Mouse (Mus musculus): ENCODE data around the gene Olfr54.
"Not testable (repeated sequence)": the region's sequence is repeated elsewhere in the genome, so short reads cannot be mapped to it uniquely, and the experiment has no call there.

Gene Olfr54

DNA sequence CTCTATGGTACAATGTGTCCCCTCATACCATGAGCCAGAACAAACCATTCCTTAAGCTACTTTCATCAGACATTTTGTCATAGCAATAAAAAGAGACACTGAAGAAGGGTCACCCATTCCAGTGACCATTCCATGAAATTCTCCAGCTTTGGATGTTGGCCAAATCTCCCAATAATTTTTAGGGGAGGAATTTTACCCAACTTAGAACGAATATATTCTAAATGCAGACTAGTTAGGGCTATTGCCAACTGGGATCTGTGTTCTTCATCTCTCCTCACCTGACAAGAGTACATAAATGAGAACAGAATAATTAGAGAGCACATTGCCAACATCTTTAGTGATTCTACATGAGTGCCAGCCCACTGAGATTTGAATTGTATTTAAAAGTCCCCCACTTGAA, at the start of gene Olfr54:
Gene Olfr54, plus strand, starts transcription at position 301 of the 400 bp plus-strand sequence.
- no peak for DNase-seq

DNA sequence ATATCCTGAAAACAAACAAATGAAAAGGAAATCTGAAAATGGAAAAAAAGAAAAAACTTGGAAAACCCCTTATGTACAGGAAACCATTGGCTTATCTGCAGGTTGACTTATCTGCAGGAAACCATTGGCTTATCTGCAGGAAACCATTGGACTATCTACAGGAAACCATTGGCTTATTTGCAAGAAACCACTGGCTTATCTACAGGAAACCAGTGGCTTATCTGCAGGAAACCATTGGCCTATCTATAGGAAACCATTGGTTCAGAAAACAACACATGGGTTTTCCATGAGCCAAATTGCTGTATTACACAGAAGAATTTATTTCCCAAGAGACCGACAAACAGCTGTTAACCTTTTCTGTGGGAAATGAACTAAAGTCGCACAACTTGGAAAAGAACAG, 49.1 kb upstream of the Olfr54 start:
- no peak for DNase-seq

DNA sequence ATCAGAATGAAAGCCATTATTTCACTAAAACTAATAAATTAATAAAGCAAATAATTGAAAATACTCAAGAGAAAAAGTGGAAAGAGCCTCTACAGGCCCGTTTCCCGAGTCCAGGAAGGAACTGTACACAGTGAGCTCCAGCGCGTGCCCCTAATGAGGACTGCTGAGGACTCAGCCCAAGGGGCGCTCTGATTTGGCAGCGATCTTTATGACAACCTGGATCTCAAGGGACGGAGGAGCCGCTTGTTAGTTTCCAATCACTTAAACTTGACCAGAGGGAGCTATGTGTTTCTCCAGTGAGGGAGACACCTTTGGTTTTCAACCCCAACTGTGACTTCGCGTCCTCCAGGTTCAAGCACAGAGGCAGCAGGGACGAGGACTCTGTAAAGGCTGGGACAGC, 47.8 kb upstream of the Olfr54 start, which contains the start of gene Olfr1378:
Gene Olfr1378, plus strand, starts transcription at position 301 of the 400 bp plus-strand sequence.
- no peak for DNase-seq

DNA sequence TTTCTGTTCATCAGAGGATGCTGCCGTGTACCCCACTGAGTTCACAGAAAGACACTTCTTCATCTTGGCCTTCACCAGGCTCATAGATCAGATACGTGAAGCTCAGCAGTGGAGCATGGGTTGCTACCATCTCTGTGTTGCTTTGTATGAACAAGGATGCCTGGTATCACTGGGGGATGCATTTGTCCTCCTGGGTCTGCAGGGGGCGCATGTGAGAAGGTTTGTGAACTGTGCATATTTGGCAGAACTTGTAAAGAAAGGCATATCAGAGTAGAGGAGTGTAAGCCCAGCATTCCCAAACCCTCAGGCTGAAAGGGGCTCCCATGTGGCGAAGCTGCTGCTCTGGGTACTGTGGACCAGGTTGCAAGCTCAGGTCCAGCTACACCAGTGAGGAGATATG, 36.8 kb upstream of the Olfr54 start:
- peak; percentile 2 to 9 for DNase-seq

DNA sequence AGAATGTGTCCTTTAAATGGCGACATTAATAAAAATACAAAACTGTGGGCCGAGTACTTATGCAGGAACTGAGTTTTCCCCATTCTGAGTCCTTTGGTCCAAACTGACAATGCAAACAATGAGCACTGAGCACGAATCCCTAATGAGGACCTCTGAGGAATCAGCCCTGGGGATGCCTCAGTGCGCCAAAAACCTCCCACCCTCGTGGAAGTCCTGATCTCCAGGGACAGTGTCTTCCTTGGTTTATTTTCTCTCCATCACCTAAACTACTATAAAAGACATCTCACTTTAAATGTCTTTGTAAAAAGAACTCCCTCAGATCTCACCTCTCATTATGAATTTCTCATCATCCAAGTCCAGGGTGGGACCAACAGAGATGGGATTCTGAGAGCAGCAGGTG, 32.4 kb upstream of the Olfr54 start, which contains the start of gene Olfr1377:
Gene Olfr1377, plus strand, starts transcription at position 301 of the 400 bp plus-strand sequence.
- DNase-seq: no peak

DNA sequence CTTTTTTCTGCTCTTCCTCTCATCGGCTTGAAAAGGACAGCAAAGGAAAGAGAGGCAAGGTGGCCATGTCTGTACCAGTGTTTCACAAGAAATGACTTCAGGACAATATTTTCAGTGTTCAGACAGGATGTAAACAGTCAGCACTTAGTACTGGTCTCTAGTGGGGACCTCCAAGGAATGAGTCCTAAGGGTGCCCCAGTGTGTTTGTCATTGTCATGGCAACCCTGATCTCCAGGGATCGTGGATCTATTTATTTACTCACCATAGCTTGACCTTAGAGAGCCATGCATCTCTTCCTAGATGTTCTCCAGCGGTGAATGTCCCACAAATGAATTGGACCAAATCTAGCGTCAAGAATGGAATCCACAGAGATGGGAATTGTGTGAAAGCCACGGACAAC, 10.7 kb upstream of the Olfr54 start, which contains the start of gene Olfr51:
Gene Olfr51, plus strand, starts transcription at position 301 of the 400 bp plus-strand sequence.
- DNase-seq: no peak

DNA sequence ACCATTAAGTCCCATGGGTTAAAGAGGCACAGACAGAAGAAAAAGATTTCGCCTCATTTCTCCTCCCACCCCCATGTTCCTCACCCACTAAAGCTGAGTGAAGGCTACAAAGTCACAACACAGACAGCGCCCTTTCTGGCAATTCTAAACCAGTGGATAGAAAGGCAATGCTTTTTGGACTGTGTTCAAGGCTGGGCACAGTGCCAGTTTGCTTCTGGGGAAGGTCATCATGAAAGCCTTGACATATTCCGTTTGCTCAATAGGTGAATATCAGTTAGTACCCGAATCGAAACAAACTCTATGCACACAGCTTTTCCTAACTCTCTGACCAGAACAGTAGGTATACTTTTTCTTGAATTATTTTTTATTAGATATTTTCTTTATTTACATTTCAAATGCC, 2.2 kb upstream of the Olfr54 start:
- DNase-seq: peak; percentile 34 to 63

DNA sequence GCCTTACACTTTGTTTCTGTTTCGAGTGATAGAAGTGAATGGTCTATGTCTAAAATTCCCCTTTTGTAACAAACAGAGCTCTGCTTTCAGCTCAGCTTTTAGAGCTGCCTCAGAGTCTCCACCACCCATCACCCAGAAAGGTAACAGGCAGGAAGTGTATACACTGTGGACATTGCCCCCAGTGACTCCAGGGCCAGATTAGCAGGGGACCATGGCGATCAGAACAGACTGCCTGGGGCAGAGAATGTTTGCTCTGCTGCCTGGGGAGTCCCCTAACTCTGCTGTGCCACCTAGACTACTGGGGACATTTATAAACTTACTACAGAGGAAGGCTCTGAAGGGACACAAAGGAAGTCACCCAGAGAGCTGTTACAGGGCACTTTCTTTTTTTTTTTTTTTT, 2.3 kb downstream of the Olfr54 start:
- DNase-seq: no peak

DNA sequence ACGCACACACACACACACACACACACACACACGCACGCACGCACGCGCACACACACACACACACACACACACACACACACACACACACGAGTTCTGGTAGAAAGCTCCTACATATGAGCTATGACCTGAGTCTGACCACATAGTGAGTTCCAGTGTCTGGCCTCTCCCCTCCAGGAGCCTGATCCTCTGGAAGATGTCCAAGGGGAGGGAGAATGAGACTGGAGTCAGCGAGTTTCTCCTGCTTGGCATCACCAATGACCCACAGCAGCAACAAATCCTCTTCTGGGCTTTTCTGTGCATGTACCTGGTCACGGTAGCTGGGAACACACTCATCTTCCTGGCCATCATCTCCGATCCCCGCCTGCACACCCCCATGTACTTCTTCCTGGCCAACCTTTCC, 12.8 kb downstream of the Olfr54 start:
- peak in 1 of 2 experiments; percentile 21 for DNase-seq

DNA sequence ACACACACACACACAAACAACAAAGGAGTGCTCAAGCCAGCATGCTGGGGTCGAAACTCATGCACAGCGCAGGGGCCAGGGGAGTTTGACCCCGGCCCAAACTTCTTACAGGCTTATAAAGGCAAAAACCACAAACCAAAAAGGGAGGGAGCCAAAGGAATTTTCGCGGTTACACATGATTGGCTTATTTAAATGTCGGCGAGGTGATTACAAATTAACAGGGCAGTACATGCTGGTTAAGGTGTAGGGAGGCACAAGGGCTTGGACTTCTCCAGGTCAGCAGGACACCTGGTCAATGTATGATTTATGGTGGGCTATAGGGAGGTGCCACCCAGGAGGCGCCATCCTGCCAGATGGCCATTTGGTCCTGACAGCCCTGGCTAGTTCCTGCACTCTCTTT, 15.3 kb downstream of the Olfr54 start:
- DNase-seq: not testable (repeated sequence)

DNA sequence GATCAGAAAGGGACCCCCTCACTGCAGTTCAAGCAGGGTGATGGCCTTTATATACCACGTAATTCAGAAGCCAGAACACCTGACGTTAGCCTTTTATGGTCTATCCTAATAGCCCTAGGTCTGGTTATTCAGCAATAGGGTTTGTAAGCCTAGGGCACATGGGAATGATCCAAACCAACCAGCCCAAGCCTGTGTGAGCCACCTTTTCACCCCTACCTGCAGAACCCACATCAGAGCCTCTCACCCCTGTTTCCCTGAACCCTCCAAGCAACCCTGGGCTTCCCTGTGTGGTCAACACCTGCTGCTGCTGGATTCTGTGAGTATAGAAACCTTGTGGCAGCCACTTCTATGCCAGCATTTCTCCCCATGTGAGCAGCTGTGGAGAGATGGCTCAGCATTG, 16.2 kb downstream of the Olfr54 start:
- DNase-seq: no peak

DNA sequence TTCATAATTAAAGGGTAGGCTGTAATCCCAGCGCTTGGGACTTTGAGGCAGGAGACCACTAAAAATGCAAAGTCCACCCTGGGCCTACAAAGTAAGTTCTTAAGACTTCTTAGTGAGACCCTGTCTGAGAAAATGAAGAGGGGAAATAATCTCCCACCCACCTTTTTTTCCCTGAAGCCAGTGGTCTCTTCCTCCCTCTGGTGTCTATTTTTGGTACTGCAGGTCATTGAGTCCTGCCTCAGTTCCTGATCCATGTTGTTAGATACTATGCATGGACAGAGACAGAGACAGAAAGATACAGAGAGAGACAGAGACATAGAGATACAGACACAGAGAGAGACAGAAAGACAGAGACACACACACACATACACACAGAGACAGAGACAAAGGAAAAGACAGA, 18.8 kb downstream of the Olfr54 start:
- DNase-seq: peak; percentile 67 to 71

DNA sequence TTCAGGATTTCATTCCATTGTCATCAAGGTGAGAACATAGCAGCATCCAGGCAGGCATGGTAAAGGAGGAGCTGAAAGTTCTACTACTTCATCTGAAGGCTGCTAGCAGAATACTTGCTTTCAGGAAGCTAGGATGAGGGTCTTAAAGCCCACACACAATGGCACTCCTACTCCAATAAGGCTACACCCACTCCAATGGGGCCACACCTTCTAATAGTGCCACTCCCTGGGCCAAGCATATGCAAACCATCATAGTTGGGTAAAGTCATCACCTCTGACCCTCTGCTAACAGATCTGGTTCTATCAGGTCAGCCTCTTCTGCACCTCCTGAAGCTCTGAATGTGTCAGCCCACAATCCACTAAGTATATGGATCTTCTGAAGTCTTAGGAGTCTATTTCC, 20.1 kb downstream of the Olfr54 start:
- not testable (repeated sequence) for DNase-seq

DNA sequence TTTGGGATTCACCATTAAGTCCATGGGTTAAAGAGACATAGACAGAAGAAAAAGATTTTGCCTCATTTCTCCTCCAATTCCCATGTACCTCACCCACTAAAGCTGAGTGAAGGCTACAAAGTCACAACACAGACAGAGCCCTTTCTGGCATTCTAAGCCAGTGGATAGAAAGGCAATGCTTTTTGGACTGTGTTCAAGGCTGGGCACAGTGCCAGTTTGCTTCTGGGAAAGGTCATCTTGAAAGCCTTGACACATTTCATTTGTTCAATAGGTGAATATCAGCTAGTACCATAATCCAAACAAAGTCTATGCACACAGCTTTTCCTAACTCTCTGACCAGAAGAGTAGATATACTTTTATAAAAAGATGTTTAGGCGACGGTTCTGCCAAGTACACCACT, 21.9 kb downstream of the Olfr54 start:
- peak in 1 of 2 experiments; percentile 43 for DNase-seq

DNA sequence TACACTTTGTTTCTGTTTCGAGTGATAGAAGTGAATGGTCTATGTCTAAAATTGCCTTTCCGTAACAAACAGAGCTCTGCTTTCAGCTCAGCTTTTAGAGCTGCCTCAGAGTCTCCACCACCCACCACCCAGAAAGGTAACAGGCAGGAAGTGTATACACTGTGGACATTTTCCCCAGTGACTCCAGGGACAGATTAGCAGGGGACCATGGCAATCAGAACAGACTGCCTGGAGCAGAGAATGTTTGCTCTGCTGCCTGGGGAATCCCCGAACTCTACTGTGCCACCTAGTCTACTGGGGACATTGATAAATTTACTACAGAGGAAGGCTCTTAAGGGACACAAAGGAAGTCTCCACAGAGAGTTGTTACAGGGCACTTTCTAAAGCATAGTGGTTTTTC, 30.7 kb downstream of the Olfr54 start:
- DNase-seq: not testable (repeated sequence)

DNA sequence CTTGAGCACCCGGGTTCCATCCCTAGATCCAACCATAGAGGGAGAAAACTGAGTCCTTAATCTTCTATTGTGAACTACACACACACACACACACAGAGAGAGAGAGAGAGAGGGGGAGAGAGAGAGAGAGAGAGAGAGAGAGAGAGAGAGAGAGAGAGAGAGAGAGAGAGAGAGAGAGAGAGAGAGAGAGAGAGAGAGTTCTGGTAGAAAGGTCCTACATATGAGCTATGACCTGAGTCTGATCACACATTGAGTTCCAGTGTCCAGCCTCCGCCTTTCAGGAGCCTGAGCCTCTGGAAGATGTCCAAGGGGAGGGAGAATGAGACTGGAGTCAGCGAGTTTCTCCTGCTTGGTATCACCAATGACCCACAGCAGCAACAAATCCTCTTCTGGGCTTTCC, 33.8 kb downstream of the Olfr54 start, which contains the start of gene Olfr1375:
Gene Olfr1375, plus strand, starts transcription at position 301 of the 400 bp plus-strand sequence.
- not testable (repeated sequence) for DNase-seq

DNA sequence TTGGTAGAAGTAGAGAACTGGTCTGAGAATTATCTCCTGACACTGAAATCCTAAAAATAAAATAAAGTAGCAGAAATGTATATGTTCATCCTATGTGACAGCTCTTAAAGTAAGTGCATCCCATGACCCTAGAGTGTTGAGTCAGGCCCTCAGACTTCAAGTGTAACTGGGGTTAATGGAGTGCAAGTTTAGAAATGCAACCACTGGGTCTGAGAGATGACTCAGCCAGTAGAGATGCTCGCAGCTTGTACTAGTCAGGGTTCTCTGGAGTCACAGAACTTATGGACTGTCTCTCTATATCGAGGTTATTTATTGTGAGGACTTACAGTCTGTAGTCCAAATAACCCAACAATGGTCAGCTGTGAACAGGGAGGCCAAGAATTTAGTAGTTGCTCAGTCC, 37.6 kb downstream of the Olfr54 start:
- no peak for DNase-seq

DNA sequence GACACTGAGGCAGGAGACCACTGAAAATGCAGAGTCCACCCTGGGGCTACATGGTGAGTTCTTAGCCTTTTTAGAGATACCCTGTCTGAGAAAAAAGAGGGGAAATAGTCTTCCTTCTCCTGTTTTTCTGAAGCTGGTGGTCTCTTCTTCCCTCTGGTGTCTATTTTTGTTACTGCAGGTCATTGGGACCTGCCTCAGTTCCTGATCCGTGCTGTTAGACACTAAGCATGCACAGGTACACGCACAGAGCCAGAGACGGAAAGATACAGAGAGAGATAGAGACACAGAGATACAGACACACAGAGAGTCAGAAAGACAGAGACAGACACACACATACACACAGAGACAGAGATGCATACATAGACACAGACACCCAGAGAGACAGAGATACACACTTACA, 39.2 kb downstream of the Olfr54 start:
- peak; percentile 39 to 42 for DNase-seq

DNA sequence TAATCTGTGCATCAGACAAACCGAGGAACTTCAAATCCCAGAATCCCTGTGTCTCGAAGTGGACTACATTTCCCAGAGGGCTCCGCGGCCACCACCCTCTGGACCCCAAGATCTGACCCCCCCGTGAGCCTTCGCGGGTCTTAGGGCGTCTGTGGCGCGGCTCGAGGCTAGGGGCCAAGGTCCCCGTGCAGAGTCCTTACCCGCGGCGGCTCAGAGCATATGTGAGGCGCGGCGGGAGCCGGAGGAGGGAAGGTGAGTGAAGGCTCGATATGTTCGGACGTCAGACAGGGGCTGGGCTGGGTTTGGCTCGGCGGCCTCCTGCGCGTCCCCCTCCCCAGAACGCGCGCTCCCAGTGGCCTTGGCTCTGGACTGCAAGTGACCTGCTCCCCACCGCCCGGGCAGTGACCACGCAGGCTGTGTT, 45.1 kb downstream of the Olfr54 start, which contains the start of gene Zfp354a:
Gene Zfp354a, plus strand, starts transcription at position 107 of the 421 bp plus-strand sequence.
- DNase-seq: peak; percentile 87 to 90

DNA sequence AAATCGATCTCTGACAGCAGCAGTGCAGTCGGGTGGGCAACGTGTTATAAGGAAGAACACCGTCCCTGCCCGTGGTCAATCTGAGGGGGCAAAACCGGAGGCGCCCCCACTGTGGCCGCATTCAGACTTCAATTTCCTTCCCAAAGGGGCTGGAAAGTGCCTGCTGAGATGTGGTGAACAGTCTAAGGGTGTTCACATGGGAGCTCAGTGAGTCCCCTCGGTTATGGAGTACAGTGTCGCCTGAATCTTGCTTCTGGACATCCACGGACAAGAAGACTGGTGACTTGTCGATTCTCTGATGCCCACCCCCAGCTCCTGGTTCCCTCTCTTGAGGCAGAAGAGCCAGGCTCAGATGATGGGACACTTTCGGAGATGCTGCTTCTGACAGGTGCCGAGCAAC, 45.6 kb downstream of the Olfr54 start:
- peak in 1 of 2 experiments; percentile 19 for DNase-seq

DNA sequence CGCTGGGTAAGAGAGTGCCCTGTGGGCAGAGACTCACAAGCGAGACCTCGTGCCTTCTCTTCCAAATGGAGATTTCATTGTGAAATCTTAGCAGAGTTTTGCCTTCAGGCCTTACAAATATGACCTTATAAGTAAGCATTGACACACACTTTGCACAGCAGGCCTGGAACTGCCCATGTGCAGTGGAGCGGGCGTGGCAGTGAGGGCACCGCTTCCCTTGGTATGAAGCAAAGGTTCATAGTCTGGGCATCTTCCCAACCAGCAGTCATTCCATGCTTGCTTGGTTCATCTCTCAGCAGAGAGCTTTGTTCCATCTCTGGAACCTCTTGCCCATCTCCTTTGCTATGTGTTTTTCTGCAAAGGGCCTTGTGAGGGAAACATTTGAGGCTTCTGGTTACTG, 46.9 kb downstream of the Olfr54 start:
- peak in 1 of 2 experiments; percentile 21 for DNase-seq

DNA sequence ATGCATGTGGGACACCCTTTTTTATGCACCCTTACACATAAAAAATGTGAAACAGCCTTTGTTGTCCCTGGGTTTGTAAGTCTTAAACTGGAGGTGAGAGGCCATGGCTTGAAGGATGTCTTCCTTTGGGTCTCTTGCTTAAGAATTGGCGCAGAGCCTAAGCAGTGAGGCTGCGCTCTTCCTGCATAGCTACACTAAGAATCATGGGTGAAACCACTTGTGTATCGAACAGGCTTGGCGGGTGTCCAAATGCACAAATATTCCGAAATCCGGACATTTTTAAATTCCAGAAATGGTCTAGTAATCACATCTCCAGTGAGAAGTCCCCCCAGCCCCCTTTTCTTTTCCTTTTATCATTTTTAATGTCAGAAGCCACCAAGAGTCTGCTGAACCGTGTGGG, 49.2 kb downstream of the Olfr54 start:
- DNase-seq: no peak

DNA sequence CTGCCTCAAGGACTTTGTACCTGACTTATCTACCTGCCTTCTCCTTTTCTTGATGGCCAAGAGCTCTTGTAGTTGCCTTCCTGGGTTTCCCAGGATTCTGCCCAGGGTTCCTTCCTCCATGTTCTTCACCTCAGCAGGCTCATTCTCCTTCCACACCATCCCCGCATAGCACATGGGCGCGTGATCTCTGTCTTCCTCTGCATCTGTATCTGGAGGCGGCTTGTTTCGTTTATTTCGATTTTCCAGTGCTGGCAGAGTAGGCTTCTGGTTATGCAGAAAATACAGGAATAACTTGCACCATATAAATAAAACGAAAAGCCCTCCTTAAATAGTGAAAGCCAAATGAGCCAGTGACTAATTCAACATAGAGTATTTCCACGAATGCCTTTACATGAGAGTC, 49.8 kb downstream of the Olfr54 start:
- no peak for DNase-seq

Measured in cerebellum, postnatal 14 days (tissue).